Comparison of ENCODE assay signal across 26 mouse cellular contexts in the genomic region with DNA sequence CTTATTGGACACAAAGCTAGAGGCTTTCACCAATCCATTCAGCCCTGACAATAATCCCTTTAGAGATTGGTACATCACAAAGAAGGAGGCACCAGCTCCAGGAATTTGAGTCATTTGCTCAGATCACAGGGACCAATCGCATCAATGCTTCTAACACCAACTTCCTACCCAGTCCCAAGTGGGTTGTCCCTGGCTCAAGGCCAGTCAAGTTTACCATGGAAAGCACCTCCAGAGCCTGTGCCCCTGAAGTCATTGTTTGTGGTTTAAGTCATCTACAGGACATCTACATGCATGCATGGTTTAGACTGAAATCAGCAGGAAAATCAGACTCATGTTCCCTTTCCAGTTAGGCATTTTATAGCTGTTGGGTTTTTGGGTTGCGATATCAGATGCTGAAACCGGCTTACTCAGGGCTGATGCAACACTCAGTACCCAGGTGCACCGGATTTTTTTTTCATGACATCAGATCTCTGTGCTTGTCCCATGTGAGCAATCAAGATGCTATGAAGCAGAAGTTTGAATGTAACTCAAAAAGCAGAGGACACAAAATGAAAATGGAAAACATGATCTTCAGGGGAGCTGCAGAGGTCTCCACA. TPM values are rescaled to one million over a fixed set of nuclear protein-coding genes. Genes with fewer than 3 reads are reported as not detected.
A peak's percentile ranks its signal among the peaks of the same experiment; 100 is the strongest.
DNase-seq lines count a peak whose midpoint lies in the region; ATAC-seq and TF ChIP-seq lines count a peak whose summit lies in the region.
"Had no signal": no experiment of that assay in that cellular context is flagged by ENCODE, and none has a peak within 500 bp of the region (broad histone marks: within the 10 kb centered on the region; RNA-seq: fewer than 3 reads in every experiment).

No protein-coding gene starts in this region.

- no peak overlapping the region for H3K27ac ChIP-seq in embryonic facial prominence, embryonic 14.5 days (replicated peaks; ENCODE audit: low read depth, low read length)
- no peak overlapping the region for H3K27ac ChIP-seq in embryonic facial prominence, embryonic 10.5 days (replicated peaks)
- no peak overlapping the region for H3K27ac ChIP-seq in kidney, adult 2 months (ENCODE audit: insufficient read depth, low read depth, low read length)
- no peak overlapping the region for H3K27ac ChIP-seq in forebrain, embryonic 13.5 days
- H3K27ac ChIP-seq: embryonic facial prominence, embryonic 13.5 days; heart, embryonic 15.5 days; hindbrain, embryonic 15.5 days; limb, embryonic 15.5 days; liver, embryonic 14.5 days; midbrain, embryonic 13.5 days had no signal

- 84% methylated on average over 4 of the region's 4 CpGs for WGBS in embryonic facial prominence, embryonic 14.5 days
- WGBS in embryonic facial prominence, embryonic 10.5 days: 94% methylated on average over 4 of the region's 4 CpGs
- WGBS in kidney, adult 2 months: 75% methylated on average over 4 of the region's 4 CpGs
- 94% methylated on average over 4 of the region's 4 CpGs for WGBS in forebrain, embryonic 13.5 days

- TF ChIP-seq CTCF in kidney, adult 2 months (conservative IDR thresholded peaks at IDR 0.05; ENCODE audit: insufficient read depth, insufficient read length, low read depth, low read length): no peak

- DNase-seq in embryonic facial prominence, embryonic 14.5 days (ENCODE audit: low spot score): peak; percentile 20
- no peak for DNase-seq in embryonic facial prominence, embryonic 10.5 days (ENCODE audit: low spot score)
- peak; percentile 34 for DNase-seq in kidney, postnatal 10 days
- DNase-seq in kidney, adult 2 months: no peak
- peak; percentile 32 to 56 for DNase-seq in kidney, postnatal 25 days
- DNase-seq in heart, postnatal 14 days: no peak
- DNase-seq: adrenal gland, postnatal 14 days; cerebellum, adult 2 months; cerebellum, postnatal 25 days; gastrocnemius, postnatal 10 days; heart, postnatal 4 days; left cerebral cortex, postnatal 4 days; lung, embryonic 14.5 days; right cerebral cortex, postnatal 14 days; thymus, postnatal 25 days had no signal

- ATAC-seq in embryonic facial prominence, embryonic 14.5 days (ENCODE audit: low read depth): no peak
- ATAC-seq in forebrain, embryonic 13.5 days: no peak
- ATAC-seq: forebrain, embryonic 16.5 days; midbrain, embryonic 13.5 days had no signal

- TF ChIP-seq POLR2A in kidney, adult 2 months (IDR thresholded peaks at IDR 0.05; ENCODE audit: low read depth, low read length): no peak

- no peaks in the 10 kb centered on the region for H3K27me3 ChIP-seq in embryonic facial prominence, embryonic 14.5 days (replicated peaks; ENCODE audit: control insufficient read depth, insufficient read depth, low read length)
- no peaks in the 10 kb centered on the region; the same call in 1 of the 2 replicates for H3K27me3 ChIP-seq in embryonic facial prominence, embryonic 10.5 days (replicated peaks; ENCODE audit: low read depth, poor library complexity, severe bottlenecking)
- no peaks in the 10 kb centered on the region for H3K27me3 ChIP-seq in kidney, adult 2 months (replicated peaks; ENCODE audit: control insufficient read depth, insufficient read depth, low read length)
- H3K27me3 ChIP-seq in forebrain, embryonic 13.5 days: no peaks in the 10 kb centered on the region
- H3K27me3 ChIP-seq: CH12.LX; embryonic facial prominence, embryonic 13.5 days; heart, embryonic 15.5 days; hindbrain, embryonic 15.5 days; limb, embryonic 15.5 days; megakaryocyte, embryonic 14.5 days; midbrain, embryonic 13.5 days had no signal

- no peaks in the 10 kb centered on the region for H3K36me3 ChIP-seq in embryonic facial prominence, embryonic 14.5 days (ENCODE audit: control insufficient read depth, insufficient read depth, low read length)
- no peaks in the 10 kb centered on the region for H3K36me3 ChIP-seq in embryonic facial prominence, embryonic 10.5 days (replicated peaks)
- H3K36me3 ChIP-seq in kidney, adult 2 months (ENCODE audit: control insufficient read depth, insufficient read depth, low read length): no peaks in the 10 kb centered on the region
- H3K36me3 ChIP-seq in forebrain, embryonic 13.5 days (ENCODE audit: poor library complexity, severe bottlenecking): no peaks in the 10 kb centered on the region
- H3K36me3 ChIP-seq: embryonic facial prominence, embryonic 13.5 days; G1E; heart, embryonic 15.5 days; hindbrain, embryonic 15.5 days; limb, embryonic 15.5 days; midbrain, embryonic 13.5 days had no signal

- no peaks in the 10 kb centered on the region for H3K9me3 ChIP-seq in embryonic facial prominence, embryonic 14.5 days (ENCODE audit: control insufficient read depth, low read length)
- no peaks in the 10 kb centered on the region for H3K9me3 ChIP-seq in embryonic facial prominence, embryonic 10.5 days
- H3K9me3 ChIP-seq in forebrain, embryonic 13.5 days (replicated peaks): no peaks in the 10 kb centered on the region
- H3K9me3 ChIP-seq: embryonic facial prominence, embryonic 13.5 days; heart, embryonic 15.5 days; hindbrain, embryonic 15.5 days; limb, embryonic 15.5 days; midbrain, embryonic 13.5 days had no signal

- H3K4me2 ChIP-seq in embryonic facial prominence, embryonic 14.5 days (ENCODE audit: low read depth, low read length): no peak overlapping the region
- no peak overlapping the region for H3K4me2 ChIP-seq in forebrain, embryonic 13.5 days
- H3K4me2 ChIP-seq: embryonic facial prominence, embryonic 13.5 days; heart, embryonic 15.5 days; hindbrain, embryonic 15.5 days; limb, embryonic 15.5 days; lung, embryonic 14.5 days; midbrain, embryonic 13.5 days had no signal

- H3K9ac ChIP-seq in embryonic facial prominence, embryonic 14.5 days (ENCODE audit: low read depth, low read length): no peak overlapping the region
- H3K9ac ChIP-seq in forebrain, embryonic 13.5 days: no peak overlapping the region
- H3K9ac ChIP-seq: embryonic facial prominence, embryonic 13.5 days; heart, embryonic 15.5 days; hindbrain, embryonic 15.5 days; limb, embryonic 15.5 days; liver, embryonic 14.5 days; lung, embryonic 14.5 days; midbrain, embryonic 13.5 days had no signal

- H3K4me1 ChIP-seq in embryonic facial prominence, embryonic 14.5 days (ENCODE audit: control insufficient read depth, insufficient read depth, low read length): peaks cover 12% of the 10 kb centered on the region
- H3K4me1 ChIP-seq in embryonic facial prominence, embryonic 10.5 days: peaks cover 16% of the 10 kb centered on the region
- H3K4me1 ChIP-seq in kidney, adult 2 months (ENCODE audit: control insufficient read depth, insufficient read depth, low read length): peaks cover 15% of the 10 kb centered on the region
- 0 out of 2 replicates have a peak, but pooled peaks cover 3% of the 10 kb centered on the region for H3K4me1 ChIP-seq in forebrain, embryonic 13.5 days
- H3K4me1 ChIP-seq: megakaryocyte, embryonic 14.5 days had no signal

- H3K4me3 ChIP-seq in embryonic facial prominence, embryonic 14.5 days (ENCODE audit: low read depth, low read length): no peak overlapping the region
- H3K4me3 ChIP-seq in embryonic facial prominence, embryonic 10.5 days: no peak overlapping the region
- no peak overlapping the region for H3K4me3 ChIP-seq in kidney, adult 2 months (ENCODE audit: insufficient read depth, low read depth, low read length)
- H3K4me3 ChIP-seq in forebrain, embryonic 13.5 days: no peak overlapping the region
- H3K4me3 ChIP-seq: embryonic facial prominence, embryonic 13.5 days; heart, embryonic 15.5 days; hindbrain, embryonic 15.5 days; limb, embryonic 15.5 days; megakaryocyte, embryonic 14.5 days; midbrain, embryonic 13.5 days had no signal

- intact Hi-C loops in heart, postnatal 14 days (cut with DNase I): no loop called here

RNA-seq across cellular contexts. Expression of gene Sh3bp4, which starts 50.3 kb away (rescaled TPM):
- polyA plus RNA-seq in embryonic facial prominence, embryonic 14.5 days (2014; fragmentation: Nextera tagmentation; extraction: Ambion mirVana): 23.1 and 24.0 TPM in 2 replicates
- 25.1 and 26.5 TPM in 2 replicates for polyA plus RNA-seq in embryonic facial prominence, embryonic 10.5 days (2016; fragmentation: Nextera tagmentation; extraction: Ambion mirVana)
- 14.8 and 18.1 TPM in 2 replicates for polyA plus RNA-seq in kidney, adult 2 months (2012; rRNA removed)
- polyA plus RNA-seq in forebrain, embryonic 13.5 days (2015; fragmentation: Nextera tagmentation; extraction: Ambion mirVana): 16.1 and 18.4 TPM in 2 replicates
- total RNA-seq in heart, postnatal 14 days (2021): 10 to 100 TPM; 15.5 to 17.1 TPM
- total RNA-seq: CH12.LX, G1E had no signal
- polyA plus RNA-seq: G1E had no signal

Comparison
In these comparisons a context has a peak if more than half of its experiments do, and no peak if none do; other contexts are left out.
1. DNase-seq: peak in embryonic facial prominence, embryonic 14.5 days (single experiment), kidney, postnatal 10 days (single experiment) and kidney, postnatal 25 days (2 of 2); none in embryonic facial prominence, embryonic 10.5 days (single experiment), kidney, adult 2 months (single experiment) and heart, postnatal 14 days (0 of 2).